Mouse (Mus musculus): ENCODE measurements around the gene Tas2r110.

The Tas2r110 gene

DNA sequence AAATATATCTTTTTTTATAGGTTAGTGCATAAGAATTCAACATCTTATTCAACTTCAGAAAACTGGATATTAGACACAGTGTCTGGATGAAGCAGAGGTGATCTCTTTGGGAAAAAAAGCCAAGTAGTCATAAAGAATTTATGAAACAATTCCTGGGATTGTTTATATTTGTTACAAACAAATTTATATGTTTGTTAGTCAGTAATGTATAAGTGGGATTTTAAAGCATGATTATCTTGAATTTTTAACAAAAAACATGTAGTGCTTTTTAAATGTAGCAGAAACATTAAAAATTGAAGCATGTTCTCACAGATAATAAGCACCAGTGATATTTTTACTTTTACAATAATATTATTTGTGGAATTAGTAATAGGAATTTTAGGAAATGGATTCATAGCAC lies at the start of gene Tas2r110:
Gene Tas2r110 (plus strand): TSS at position 301 of the 400 bp plus-strand sequence.
- no peak for TF ChIP-seq GATA4 (IDR thresholded peaks at IDR 0.05; ENCODE audit: insufficient replicate concordance, low read length)

- no peak for TF ChIP-seq GATA4 (IDR thresholded peaks at IDR 0.05; ENCODE audit: insufficient replicate concordance, low read length)
These were observed 21.0 kb upstream of the Tas2r110 start, which contains the start of gene Tas2r123 for GRCm38 (mm10) chr6:132846842-132847241. Gene Tas2r123 (plus strand): TSS chr6:132847142.

DNA sequence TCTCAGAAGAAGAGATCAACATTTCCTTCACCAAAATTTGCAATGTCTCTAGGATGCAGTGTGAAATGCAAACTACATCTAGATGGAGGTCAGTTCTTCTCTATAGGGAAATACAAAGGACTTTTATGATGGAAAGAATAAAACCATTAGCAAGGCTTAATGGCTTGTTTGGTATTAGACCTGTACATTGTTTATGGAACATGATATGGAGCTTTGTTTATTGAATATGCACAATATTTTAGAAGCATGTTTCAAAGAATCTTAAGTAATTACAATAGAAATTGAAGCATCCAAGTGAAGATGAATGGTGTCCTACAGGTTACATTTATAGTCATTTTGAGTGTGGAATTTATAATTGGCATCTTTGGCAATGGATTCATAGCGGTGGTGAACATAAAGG lies 12.7 kb upstream of the Tas2r110 start, which contains the start of gene Tas2r116:
Gene Tas2r116 (plus strand): TSS at position 301 of the 400 bp plus-strand sequence.
- TF ChIP-seq GATA4 (IDR thresholded peaks at IDR 0.05; ENCODE audit: insufficient replicate concordance, low read length) = no peak

- no peak for TF ChIP-seq GATA4 (IDR thresholded peaks at IDR 0.05; ENCODE audit: insufficient replicate concordance, low read length)
These were observed 24.9 kb downstream of the Tas2r110 start, which contains the start of gene Tas2r113 for GRCm38 (mm10) chr6:132892711-132893110. Gene Tas2r113 (plus strand): TSS chr6:132893011.

- no peak for TF ChIP-seq GATA4 (IDR thresholded peaks at IDR 0.05; ENCODE audit: insufficient replicate concordance, low read length)
These were observed 41.5 kb downstream of the Tas2r110 start, which contains the start of gene Tas2r125 for GRCm38 (mm10) chr6:132909351-132909750. Gene Tas2r125 (plus strand): TSS chr6:132909651.

Data from liver, adult (tissue).